Mouse (Mus musculus): ENCODE measurements around the gene Ctla4.

Ctla4 gene

GRCm38 (mm10) chr1:60961080-60961479 lies 74.3 kb downstream of the Ctla4 start:
- DNase-seq (ENCODE audit: low read depth) = peak; percentile 77

GRCm38 (mm10) chr1:60962095-60962494 lies 75.3 kb downstream of the Ctla4 start:
- DNase-seq (ENCODE audit: low read depth) = no peak

All from NIH3T3 (cell line).